ENCODE assay signal across 29 mouse cellular contexts in genomic region chr2:165375478-165375877, GRCm38 (mm10). TPM values are rescaled to one million over a fixed set of nuclear protein-coding genes. Genes with fewer than 3 reads are reported as not detected.
"Had no signal": no experiment of that assay in that cellular context is flagged by ENCODE, and none has a peak within 500 bp of the region (broad histone marks: within the 10 kb centered on the region; RNA-seq: fewer than 3 reads in every experiment).

No protein-coding gene starts in this region.

- H3K9ac ChIP-seq: limb, embryonic 13.5 days; liver, embryonic 12.5 days; liver, embryonic 15.5 days; lung, embryonic 15.5 days; neural tube, embryonic 12.5 days; neural tube, embryonic 15.5 days had no signal

- H3K27me3 ChIP-seq: limb, embryonic 13.5 days; liver, embryonic 12.5 days; liver, embryonic 15.5 days; lung, embryonic 15.5 days; neural tube, embryonic 12.5 days; neural tube, embryonic 15.5 days had no signal

- H3K9me3 ChIP-seq: liver, embryonic 15.5 days; lung, embryonic 15.5 days had no signal

- H3K4me3 ChIP-seq: layer of hippocampus, adult 2 months; limb, embryonic 10.5 days; limb, embryonic 13.5 days; liver, embryonic 12.5 days; liver, embryonic 15.5 days; lung, embryonic 15.5 days; neural tube, embryonic 12.5 days; neural tube, embryonic 15.5 days had no signal

- ATAC-seq: liver, embryonic 12.5 days had no signal

- H3K4me2 ChIP-seq: limb, embryonic 13.5 days; liver, embryonic 12.5 days; liver, embryonic 15.5 days; lung, embryonic 15.5 days; midbrain, embryonic 11.5 days; neural tube, embryonic 12.5 days; neural tube, embryonic 15.5 days had no signal

- H3K4me1 ChIP-seq: limb, embryonic 10.5 days; limb, embryonic 13.5 days; liver, embryonic 15.5 days; lung, embryonic 15.5 days had no signal

- DNase-seq: kidney, adult 9 months; kidney, postnatal 14 days; layer of hippocampus, adult 9-11 months; liver; lung, adult 18-20 months; lung, postnatal 10 days; lung, postnatal 36 days; midbrain, embryonic 14.5 days; right cerebral cortex, adult 18-20 months; right cerebral cortex, postnatal 14 days; right cerebral cortex, postnatal 4 days; thymus, postnatal 25 days had no signal

- H3K27ac ChIP-seq: layer of hippocampus, adult 2 months; limb, embryonic 10.5 days; limb, embryonic 13.5 days; liver, embryonic 12.5 days; liver, embryonic 15.5 days; lung, embryonic 15.5 days; neural tube, embryonic 12.5 days; neural tube, embryonic 15.5 days had no signal

RNA-seq across cellular contexts. Expression of gene Zfp663, which starts 6.9 kb away (rescaled TPM):
- total RNA-seq: left cerebral cortex, adult 18-20 months; megakaryocyte progenitor cell, adult 5-6 weeks; megakaryocyte-erythroid progenitor cell, adult 5-6 weeks had no signal
- polyA plus RNA-seq: large intestine, adult 2 months; liver, embryonic 15.5 days; thymus, postnatal 0 days had no signal

RNA-seq across cellular contexts. Expression of gene Zfp334, which starts 12.6 kb away (rescaled TPM):
- total RNA-seq: megakaryocyte progenitor cell, adult 5-6 weeks; megakaryocyte-erythroid progenitor cell, adult 5-6 weeks had no signal

RNA-seq across cellular contexts. Expression of gene Ocstamp, which starts 24.7 kb away (rescaled TPM):
- total RNA-seq: layer of hippocampus, adult 2 months; layer of hippocampus, postnatal 25 days; left cerebral cortex, adult 18-20 months; left cerebral cortex, postnatal 25 days; megakaryocyte progenitor cell, adult 5-6 weeks; megakaryocyte-erythroid progenitor cell, adult 5-6 weeks had no signal
- polyA plus RNA-seq: kidney, embryonic 16.5 days; lung, embryonic 15.5 days; thymus, postnatal 0 days had no signal
